In genomic region chr1:77531934-77532575, GRCm38 (mm10) we compare ENCODE assay signal across 14 mouse cellular contexts. TPM values are rescaled to one million over a fixed set of nuclear protein-coding genes. Genes with fewer than 3 reads are reported as not detected.
DNase-seq lines count a peak whose midpoint lies in the region; ATAC-seq and TF ChIP-seq lines count a peak whose summit lies in the region.
"Had no signal": no experiment of that assay in that cellular context is flagged by ENCODE, and none has a peak within 500 bp of the region (broad histone marks: within the 10 kb centered on the region; RNA-seq: fewer than 3 reads in every experiment).

No protein-coding gene starts in this region.

- no peak for ATAC-seq in liver, embryonic 11.5 days (replicated peaks; ENCODE audit: low FRiP score)
- peak; percentile 93 for ATAC-seq in forebrain, embryonic 14.5 days
- ATAC-seq in midbrain, embryonic 14.5 days (ENCODE audit: low FRiP score, low TSS enrichment), result peak; percentile 58; the same call in 1 of the 2 replicates

- no peaks in the 10 kb centered on the region for H3K79me2 ChIP-seq in liver, adult 2 months (ENCODE audit: control insufficient read depth, insufficient read depth, low read length)

- no peak overlapping the region for H3K4me2 ChIP-seq in liver, embryonic 11.5 days
- H3K4me2 ChIP-seq in forebrain, embryonic 14.5 days (ENCODE audit: low read length), result peak overlapping the region; percentile 25
- H3K4me2 ChIP-seq in midbrain, embryonic 14.5 days (ENCODE audit: low read length), result no peak overlapping the region
- H3K4me2 ChIP-seq: liver, embryonic 15.5 days had no signal

- H3K9ac ChIP-seq in liver, adult 2 months (ENCODE audit: low read depth, low read length), result no peak overlapping the region
- H3K9ac ChIP-seq in liver, embryonic 11.5 days (ENCODE audit: low read depth, low read length), result no peak overlapping the region
- H3K9ac ChIP-seq in forebrain, embryonic 14.5 days (ENCODE audit: low read length), result no peak overlapping the region
- H3K9ac ChIP-seq in midbrain, embryonic 14.5 days (replicated peaks; ENCODE audit: low read length), result no peak overlapping the region
- H3K9ac ChIP-seq: liver, embryonic 15.5 days had no signal

- no peak overlapping the region for H3K4me3 ChIP-seq in liver, adult 2 months (ENCODE audit: insufficient read depth, low read depth, low read length)
- H3K4me3 ChIP-seq in liver, embryonic 11.5 days (ENCODE audit: low read depth, low read length), result no peak overlapping the region
- no peak overlapping the region for H3K4me3 ChIP-seq in forebrain, embryonic 14.5 days (ENCODE audit: low read depth, low read length)
- H3K4me3 ChIP-seq in midbrain, embryonic 14.5 days (replicated peaks; ENCODE audit: low read depth, low read length), result no peak overlapping the region
- H3K4me3 ChIP-seq in thymus, adult 2 months (ENCODE audit: control insufficient read depth, insufficient read depth, low read length), result no peak overlapping the region
- H3K4me3 ChIP-seq: heart, embryonic 10.5 days; liver, embryonic 15.5 days had no signal

- H3K4me1 ChIP-seq in liver, adult 2 months (ENCODE audit: control insufficient read depth, insufficient read depth, low read length), result no peaks in the 10 kb centered on the region
- no peaks in the 10 kb centered on the region for H3K4me1 ChIP-seq in liver, embryonic 11.5 days (replicated peaks; ENCODE audit: control insufficient read depth, insufficient read depth, low read length)
- peaks cover 15% of the 10 kb centered on the region for H3K4me1 ChIP-seq in forebrain, embryonic 14.5 days (ENCODE audit: control insufficient read depth, insufficient read depth, low read length)
- H3K4me1 ChIP-seq in midbrain, embryonic 14.5 days (ENCODE audit: control insufficient read depth, insufficient read depth, low read length), result peaks cover 6% of the 10 kb centered on the region; the same call in 1 of the 2 replicates
- no peaks in the 10 kb centered on the region for H3K4me1 ChIP-seq in thymus, adult 2 months (replicated peaks; ENCODE audit: control insufficient read depth, insufficient read depth, low read length)
- H3K4me1 ChIP-seq: heart, embryonic 10.5 days; liver, embryonic 15.5 days had no signal

- no peaks in the 10 kb centered on the region for H3K9me3 ChIP-seq in liver, embryonic 11.5 days (ENCODE audit: control insufficient read depth, low read length)
- H3K9me3 ChIP-seq in forebrain, embryonic 14.5 days (replicated peaks; ENCODE audit: control insufficient read depth, low read length), result no peaks in the 10 kb centered on the region
- H3K9me3 ChIP-seq in midbrain, embryonic 14.5 days (ENCODE audit: control insufficient read depth, low read length), result no peaks in the 10 kb centered on the region
- H3K9me3 ChIP-seq: heart, embryonic 10.5 days; liver, embryonic 15.5 days had no signal

- no peak for TF ChIP-seq CTCF in liver, adult 2 months (IDR thresholded peaks at IDR 0.05; ENCODE audit: low read depth, low read length)
- TF ChIP-seq CTCF in thymus, adult 2 months (IDR thresholded peaks at IDR 0.05; ENCODE audit: borderline replicate concordance, control insufficient read depth, extremely low read depth, insufficient read depth, low read length, poor library complexity), result no peak

- H3K36me3 ChIP-seq in liver, adult 2 months (ENCODE audit: control insufficient read depth, insufficient read depth, low read length), result no peaks in the 10 kb centered on the region
- H3K36me3 ChIP-seq in liver, embryonic 11.5 days (ENCODE audit: control insufficient read depth, insufficient read depth, low read length), result no peaks in the 10 kb centered on the region
- H3K36me3 ChIP-seq in forebrain, embryonic 14.5 days (ENCODE audit: control insufficient read depth, insufficient read depth, low read length), result no peaks in the 10 kb centered on the region
- H3K36me3 ChIP-seq in midbrain, embryonic 14.5 days (ENCODE audit: control insufficient read depth, insufficient read depth, low read length), result no peaks in the 10 kb centered on the region
- H3K36me3 ChIP-seq in thymus, adult 2 months (ENCODE audit: control insufficient read depth, insufficient read depth, low read length), result no peaks in the 10 kb centered on the region
- H3K36me3 ChIP-seq: heart, embryonic 10.5 days; liver, embryonic 15.5 days had no signal

- H3K27me3 ChIP-seq in liver, adult 2 months (ENCODE audit: control insufficient read depth, insufficient read depth, low read length), result no peaks in the 10 kb centered on the region
- no peaks in the 10 kb centered on the region; the same call in 1 of the 2 replicates for H3K27me3 ChIP-seq in liver, embryonic 11.5 days (replicated peaks; ENCODE audit: control insufficient read depth, insufficient read depth, low read length)
- no peaks in the 10 kb centered on the region for H3K27me3 ChIP-seq in forebrain, embryonic 14.5 days (replicated peaks; ENCODE audit: control insufficient read depth, insufficient read depth, low read length)
- H3K27me3 ChIP-seq in midbrain, embryonic 14.5 days (ENCODE audit: control insufficient read depth, insufficient read depth, low read length), result no peaks in the 10 kb centered on the region
- H3K27me3 ChIP-seq in thymus, adult 2 months (ENCODE audit: control insufficient read depth, insufficient read depth, low read length), result no peaks in the 10 kb centered on the region
- H3K27me3 ChIP-seq: liver, embryonic 15.5 days had no signal

- 41% methylated on average over 5 of the region's 5 CpGs for WGBS in liver, adult 2 months
- 54% methylated on average over 5 of the region's 5 CpGs for WGBS in liver, embryonic 11.5 days
- whole genome bisulfite sequencing in forebrain, embryonic 14.5 days, result 8% methylated on average over 5 of the region's 5 CpGs
- WGBS in midbrain, embryonic 14.5 days, result 49% methylated on average over 5 of the region's 5 CpGs
- 68% methylated on average over 5 of the region's 5 CpGs for WGBS in thymus, adult 2 months

- H3K27ac ChIP-seq in liver, adult 2 months (replicated peaks; ENCODE audit: insufficient read depth, low read depth, low read length), result no peak overlapping the region
- H3K27ac ChIP-seq in liver, embryonic 11.5 days (ENCODE audit: low read depth, low read length), result no peak overlapping the region
- peak overlapping the region; percentile 67; the same call in 1 of the 2 replicates for H3K27ac ChIP-seq in forebrain, embryonic 14.5 days (ENCODE audit: low read depth, low read length)
- peak overlapping the region; percentile 28; the same call in 1 of the 2 replicates for H3K27ac ChIP-seq in midbrain, embryonic 14.5 days (replicated peaks; ENCODE audit: low read depth, low read length)
- no peak overlapping the region for H3K27ac ChIP-seq in thymus, adult 2 months (ENCODE audit: control insufficient read depth, insufficient read depth, low read length)
- H3K27ac ChIP-seq: heart, embryonic 10.5 days; liver, embryonic 15.5 days; stomach, postnatal 0 days had no signal

- DNase-seq in liver, adult 2 months (ENCODE audit: extremely low read depth, low read depth, low spot score), result peak; percentile 41
- no peak for DNase-seq in liver, embryonic 11.5 days (ENCODE audit: low spot score)
- peak; percentile 32 for DNase-seq in ZHBTc4 (ENCODE audit: low read depth, low spot score)
- DNase-seq in forebrain, embryonic 14.5 days (ENCODE audit: low spot score), result peak; percentile 88
- peak; percentile 51 for DNase-seq in midbrain, embryonic 14.5 days
- DNase-seq in thymus, adult 2 months, result no peak
- DNase-seq in spleen, postnatal 10 days (ENCODE audit: low spot score in 2 of 2), result no peak
- no peak for DNase-seq in adrenal gland, postnatal 10 days
- DNase-seq: adrenal gland, adult 2 months; gastrocnemius, postnatal 10 days; left cerebral cortex, postnatal 4 days had no signal

- TF ChIP-seq POLR2A in liver, adult 2 months (IDR thresholded peaks at IDR 0.05; ENCODE audit: extremely low read depth, insufficient read depth, low read length), result no peak
- TF ChIP-seq POLR2A in thymus, adult 2 months (IDR thresholded peaks at IDR 0.05; ENCODE audit: control insufficient read depth, extremely low read depth, insufficient read depth, low read length, poor library complexity), result no peak

RNA-seq across cellular contexts. Expression of gene Epha4, which starts 17.2 kb away (rescaled TPM):
- 0.18 and 1.6 TPM in 2 replicates for total RNA-seq in liver, adult 2 months (2014; rRNA removed)
- polyA plus RNA-seq in liver, adult 2 months (2012; rRNA removed), result 0.10 and 0.19 TPM in 2 replicates
- polyA plus RNA-seq in liver, embryonic 11.5 days (2014; fragmentation: Nextera tagmentation; extraction: Ambion mirVana), result 5.6 and 6.8 TPM in 2 replicates
- 85.7 and 89.1 TPM in 2 replicates for polyA plus RNA-seq in forebrain, embryonic 14.5 days (2014; fragmentation: Nextera tagmentation; extraction: Ambion mirVana)
- 40.6 and 46.5 TPM in 2 replicates for polyA plus RNA-seq in midbrain, embryonic 14.5 days (2014; fragmentation: Nextera tagmentation; extraction: Ambion mirVana)
- polyA plus RNA-seq in thymus, adult 2 months (2012; rRNA removed), result 1.7 and 3.9 TPM in 2 replicates
- total RNA-seq in adrenal gland, postnatal 10 days (2021), result 1 to 10 TPM; 4.2 TPM

Comparison
In these comparisons a context has a peak if more than half of its experiments do, and no peak if none do; other contexts are left out.
1. DNase-seq: peak in liver, adult 2 months (single experiment), ZHBTc4 (single experiment), forebrain, embryonic 14.5 days (single experiment) and midbrain, embryonic 14.5 days (single experiment); none in liver, embryonic 11.5 days (single experiment), thymus, adult 2 months (single experiment), spleen, postnatal 10 days (0 of 2) and adrenal gland, postnatal 10 days (single experiment).
2. H3K27ac ChIP-seq: peak in forebrain, embryonic 14.5 days (single experiment) and midbrain, embryonic 14.5 days (single experiment); none in liver, adult 2 months (single experiment), liver, embryonic 11.5 days (single experiment) and thymus, adult 2 months (single experiment).